Mouse (Mus musculus) layer of hippocampus, adult 6 months (tissue): Measurements from ENCODE around the gene H2-M10.1. TPM values are rescaled to one million over a fixed set of nuclear protein-coding genes. Genes with fewer than 3 reads are reported as not detected.

ENCODE experiments used
- long read RNA-seq, 2 experiments: library from polyadenylated mRNA; unstranded; transcript quantifications; one replicate each; pipeline ENCODE4 v2.0.0; 2019 to 2020
- polyA plus RNA-seq: library from polyadenylated mRNA; unstranded; fragments of <200 nt; fragmentation: Nextera tagmentation; gene quantifications from 2 replicates; pipeline ENCODE4 v1.2.3, GENCODE M21; 2021

H2-M10.1 gene
- polyA plus RNA-seq: not detected in 2 replicates
- long read RNA-seq, experiment 1: 0 reads
- long read RNA-seq, experiment 2: 0 reads

DNA sequence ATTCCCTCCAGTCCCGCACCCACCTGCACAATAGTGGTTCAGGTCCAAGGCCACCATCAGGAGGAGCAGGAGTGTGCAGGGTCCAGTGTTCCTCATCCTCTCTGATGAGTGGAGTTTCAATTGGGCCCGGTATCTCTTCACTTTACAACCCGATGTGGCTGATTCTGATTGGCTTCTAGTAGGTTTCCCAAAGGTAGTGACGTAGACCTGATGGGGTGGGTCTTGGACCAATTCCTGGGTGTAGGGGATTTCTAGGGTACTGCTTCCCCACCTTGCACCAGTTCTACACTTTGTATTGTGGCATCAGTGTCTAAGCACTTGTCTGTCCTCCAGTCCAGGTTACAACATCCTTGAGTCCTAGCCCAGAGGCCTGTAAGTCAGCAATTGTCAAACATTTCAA, at the start of gene H2-M10.1:
Gene H2-M10.1, minus strand, starts transcription at position 101 of the 400 bp plus-strand sequence.

DNA sequence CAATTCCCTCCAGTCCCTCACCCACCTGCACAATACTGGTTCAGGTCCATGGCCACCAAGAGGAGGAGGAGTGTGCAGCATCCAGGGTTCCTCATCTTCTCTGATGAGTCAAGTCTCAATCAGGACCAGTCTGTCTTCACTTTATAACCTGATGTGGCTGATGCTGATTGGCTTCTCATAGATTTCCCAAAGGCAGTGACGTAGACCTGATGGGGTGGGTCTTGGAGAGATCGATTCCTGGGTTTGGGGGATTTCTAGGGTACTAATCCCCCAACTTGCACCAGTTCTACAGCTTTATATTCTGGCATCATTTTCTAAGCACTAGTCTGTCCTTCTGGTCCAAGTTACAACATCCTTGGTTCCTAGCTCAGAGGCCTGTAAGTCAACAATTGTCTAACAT, 42.4 kb upstream of the H2-M10.1 start, which contains the start of gene H2-M10.3:
Gene H2-M10.3, minus strand, starts transcription at position 101 of the 400 bp plus-strand sequence.

DNA sequence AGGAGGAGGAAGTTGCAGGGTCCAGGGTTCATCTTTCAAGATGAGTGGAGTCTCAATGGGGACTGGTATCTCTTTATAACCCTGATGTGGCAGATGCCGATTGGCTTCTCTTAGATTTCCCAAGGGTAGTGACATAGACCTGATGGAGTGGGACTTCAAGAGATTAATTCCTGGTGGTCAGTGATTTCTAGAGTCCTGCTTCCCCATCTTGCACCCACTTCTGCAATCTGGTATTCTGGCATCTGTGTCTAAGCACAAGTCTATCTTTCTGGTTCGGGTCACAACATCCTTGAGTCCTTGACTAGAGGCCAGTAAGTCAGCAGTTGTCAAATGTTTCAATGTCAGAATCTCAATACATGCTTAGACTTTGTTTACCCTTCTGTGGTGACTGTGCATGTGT, 39.6 kb downstream of the H2-M10.1 start, which contains the start of gene H2-M10.2:
Gene H2-M10.2, minus strand, starts transcription at position 101 of the 400 bp plus-strand sequence.

Other genes starting within 250 kb of the H2-M10.1 start
- 0.09 TPM in 1 of 2 replicates, not detected in the other for gene Gm19684, start 204.5 kb downstream of the H2-M10.1 start, polyA plus RNA-seq
- gene Gm7030, start 196.7 kb downstream of the H2-M10.1 start, polyA plus RNA-seq: not detected in 2 replicates
- not detected in 2 replicates for gene Gm8909, start 157.6 kb downstream of the H2-M10.1 start, polyA plus RNA-seq
- not detected in 2 replicates for gene H2-T3, start 135.9 kb downstream of the H2-M10.1 start, polyA plus RNA-seq
- 103 and 112 TPM in 2 replicates for gene Rpp21, start 68.1 kb downstream of the H2-M10.1 start, polyA plus RNA-seq
- gene Trim39, start 53.9 kb downstream of the H2-M10.1 start, polyA plus RNA-seq: 3.9 and 4.4 TPM in 2 replicates
- not detected in 2 replicates for gene H2-M10.2, start 39.7 kb downstream of the H2-M10.1 start, polyA plus RNA-seq
- not detected in 2 replicates for gene H2-M10.3, start 42.3 kb upstream of the H2-M10.1 start, polyA plus RNA-seq
- gene H2-M10.4, start 136.2 kb upstream of the H2-M10.1 start, polyA plus RNA-seq: not detected in 2 replicates
- gene H2-M11, start 220.9 kb upstream of the H2-M10.1 start, polyA plus RNA-seq: not detected in 2 replicates